Mouse (Mus musculus): Measurements from ENCODE around the gene Lypd8.
"Not testable (repeated sequence)": the region's sequence is repeated elsewhere in the genome, so short reads cannot be mapped to it uniquely, and the experiment has no call there.

Lypd8 gene

DNA sequence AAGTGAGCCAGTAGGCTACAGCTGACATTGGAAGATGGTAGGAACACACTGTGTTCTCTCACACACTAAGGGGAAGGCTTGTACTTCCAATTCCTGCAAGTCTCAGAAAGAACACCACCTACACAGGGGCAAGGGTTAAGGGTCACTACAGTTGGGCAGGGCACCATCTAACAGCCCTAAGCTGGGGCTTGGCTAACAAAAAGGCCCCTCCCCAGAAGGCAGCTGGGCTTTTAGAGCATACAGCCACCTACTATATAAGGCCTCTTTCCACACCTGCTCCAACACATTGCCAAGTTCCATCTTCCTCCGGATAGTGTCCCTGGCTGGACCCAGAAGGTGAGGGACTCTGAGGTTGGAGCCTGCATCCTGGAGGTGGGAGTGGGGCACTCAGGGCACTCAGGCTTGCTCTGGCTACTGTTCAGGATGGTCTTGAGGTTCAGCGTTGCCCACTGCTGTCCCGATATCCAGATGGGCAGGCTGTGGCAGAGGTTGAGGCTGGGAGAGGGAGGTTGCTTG lies at the start of gene Lypd8:
Gene Lypd8, plus strand, starts transcription at position 281 of the 516 bp plus-strand sequence.
- peak; percentile 41 for DNase-seq (ENCODE audit: low spot score)

GRCm38 (mm10) chr11:58329906-58330275 lies 49.0 kb upstream of the Lypd8 start:
- DNase-seq (ENCODE audit: low spot score) = no peak

GRCm38 (mm10) chr11:58330276-58331148 lies 48.3 kb upstream of the Lypd8 start, which contains the start of the genes Zfp672 and Sh3bp5l:
Gene Zfp672 (minus strand): TSS chr11:58330339.
Gene Sh3bp5l (plus strand): TSS chr11:58330724.
- DNase-seq (ENCODE audit: low spot score) = peak; percentile 92

GRCm38 (mm10) chr11:58331149-58331495 lies 47.7 kb upstream of the Lypd8 start:
- DNase-seq (ENCODE audit: low spot score) = no peak

GRCm38 (mm10) chr11:58331546-58331945 lies 47.3 kb upstream of the Lypd8 start:
- no peak for DNase-seq (ENCODE audit: low spot score)

DNA sequence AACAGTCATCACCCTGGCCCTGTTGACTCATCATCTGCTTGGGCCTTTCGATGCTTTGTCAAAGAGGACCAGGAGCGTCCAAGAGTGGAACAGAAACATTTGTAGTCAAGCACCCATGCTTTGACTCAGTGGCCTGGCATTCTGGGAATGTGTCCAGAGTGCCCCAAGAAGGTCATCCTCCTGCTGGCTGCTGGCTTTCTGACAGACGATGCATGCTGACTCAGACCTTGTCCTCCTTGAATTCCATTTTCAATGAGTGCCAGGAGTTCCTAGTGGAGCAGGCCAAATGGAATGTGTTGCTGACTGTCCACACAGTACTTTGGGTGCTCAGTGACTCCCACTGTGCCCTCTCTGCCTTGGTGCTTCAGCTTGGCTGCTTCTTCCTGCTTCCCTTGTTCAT lies 44.1 kb upstream of the Lypd8 start:
- no peak for DNase-seq (ENCODE audit: low spot score)

DNA sequence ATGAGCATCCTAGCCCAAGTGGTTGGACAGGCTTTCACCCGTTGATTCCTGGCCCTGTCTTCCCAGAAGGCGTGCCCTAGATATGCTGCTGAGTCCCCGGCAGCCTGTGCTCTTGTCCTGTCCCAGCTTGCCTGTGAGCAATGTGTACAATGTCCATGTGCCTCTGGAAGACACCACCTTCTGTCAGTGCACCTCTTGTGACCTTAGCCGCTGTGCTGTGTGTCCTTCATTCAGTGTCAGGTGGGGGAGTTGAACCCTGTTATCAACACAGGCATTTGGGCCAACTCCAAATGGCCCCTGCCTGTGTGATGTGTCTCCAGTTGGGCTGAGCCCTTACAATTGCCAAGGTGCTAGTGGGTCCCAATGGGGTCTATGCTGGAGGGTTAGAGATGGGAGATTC lies 32.1 kb upstream of the Lypd8 start:
- no peak for DNase-seq (ENCODE audit: low spot score)

GRCm38 (mm10) chr11:58350628-58351027 lies 28.2 kb upstream of the Lypd8 start:
- no peak for DNase-seq (ENCODE audit: low spot score)

GRCm38 (mm10) chr11:58351179-58351578 lies 27.7 kb upstream of the Lypd8 start:
- DNase-seq (ENCODE audit: low spot score) = no peak

GRCm38 (mm10) chr11:58352681-58353548 lies 25.9 kb upstream of the Lypd8 start:
- DNase-seq (ENCODE audit: low spot score) = no peak

- no peak for DNase-seq (ENCODE audit: low spot score)
These were observed 25.1 kb upstream of the Lypd8 start for GRCm38 (mm10) chr11:58353709-58354108.

DNA sequence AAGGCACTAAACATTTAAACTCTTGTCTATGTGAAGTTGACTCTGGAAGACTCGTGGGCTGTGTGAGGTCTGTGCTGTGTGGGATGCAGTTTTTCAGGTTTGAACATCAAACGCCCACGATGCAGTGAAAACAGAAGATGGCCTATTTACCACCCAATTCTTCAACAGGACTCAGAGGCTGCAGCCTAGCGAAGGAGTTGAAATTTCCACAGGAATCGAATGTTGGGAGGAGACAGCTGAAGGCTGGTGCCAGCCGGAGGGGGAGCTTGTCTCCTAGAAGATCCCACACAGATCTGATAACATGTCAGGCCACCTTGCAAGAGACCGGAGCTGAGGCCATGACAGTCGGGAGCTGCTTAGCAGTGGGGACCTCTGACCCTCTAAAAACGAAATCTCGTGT lies 24.4 kb upstream of the Lypd8 start:
- no peak for DNase-seq (ENCODE audit: low spot score)

GRCm38 (mm10) chr11:58354927-58355326 lies 23.9 kb upstream of the Lypd8 start:
- DNase-seq (ENCODE audit: low spot score) = no peak

DNA sequence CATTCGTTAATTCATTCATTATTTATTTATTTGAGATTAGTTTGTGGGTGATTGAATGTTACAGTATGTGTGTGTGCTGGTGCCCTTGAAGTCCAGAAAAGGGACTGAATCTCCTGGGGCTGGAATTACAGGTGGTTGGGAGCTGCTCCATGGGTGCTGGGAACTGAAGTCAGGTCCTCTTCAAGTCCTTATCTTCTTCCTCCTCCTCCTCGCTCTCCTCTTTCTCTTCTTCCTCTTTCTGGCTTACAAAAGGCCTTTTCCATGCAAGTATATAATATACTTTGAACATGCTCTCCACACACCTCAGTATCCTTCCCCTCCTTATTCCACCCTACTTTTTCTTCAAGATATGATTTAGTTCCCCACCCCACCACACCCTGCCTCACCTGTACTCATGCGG lies 21.8 kb upstream of the Lypd8 start:
- no peak for DNase-seq (ENCODE audit: low spot score)

GRCm38 (mm10) chr11:58357844-58358534 lies 20.9 kb upstream of the Lypd8 start:
- no peak for DNase-seq (ENCODE audit: low spot score)

GRCm38 (mm10) chr11:58362562-58362961 lies 16.3 kb upstream of the Lypd8 start:
- not testable (repeated sequence) for DNase-seq (ENCODE audit: low spot score)

- DNase-seq (ENCODE audit: low spot score) = no peak
These were observed 14.4 kb upstream of the Lypd8 start for GRCm38 (mm10) chr11:58364454-58364853.

GRCm38 (mm10) chr11:58366191-58366590 lies 12.7 kb upstream of the Lypd8 start:
- DNase-seq (ENCODE audit: low spot score) = not testable (repeated sequence)

- no peak for DNase-seq (ENCODE audit: low spot score)
These were observed 1.6 kb upstream of the Lypd8 start for GRCm38 (mm10) chr11:58377273-58377672.

DNA sequence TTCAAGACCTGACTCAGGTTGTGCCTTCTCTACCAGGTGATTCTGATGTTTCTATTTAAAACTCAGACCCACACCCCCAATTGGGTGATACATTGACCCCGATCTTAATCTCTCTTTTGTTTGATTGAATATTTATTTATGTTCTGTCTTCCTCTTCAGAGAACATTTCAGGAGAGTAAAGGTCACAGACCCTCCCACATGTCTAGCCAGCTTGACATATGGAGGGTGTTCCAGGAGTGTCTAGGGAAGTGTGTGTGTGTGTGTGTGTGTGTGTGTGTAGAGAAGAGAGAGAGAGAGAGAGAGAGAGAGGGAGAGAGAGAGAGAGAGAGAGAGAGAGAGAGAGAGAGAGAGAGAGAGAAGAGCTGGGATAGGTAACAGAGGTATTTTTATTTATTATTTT lies 1.2 kb upstream of the Lypd8 start:
- no peak for DNase-seq (ENCODE audit: low spot score)

GRCm38 (mm10) chr11:58379516-58379915 lies 673 bp downstream of the Lypd8 start:
- DNase-seq (ENCODE audit: low spot score) = no peak

GRCm38 (mm10) chr11:58382471-58382870 lies 3.6 kb downstream of the Lypd8 start:
- peak; percentile 51 for DNase-seq (ENCODE audit: low spot score)
